Mouse (Mus musculus) kidney, embryonic 14.5 days (tissue): ENCODE measurements around the gene Erlin1. TPM values are rescaled to one million over a fixed set of nuclear protein-coding genes. Genes with fewer than 3 reads are reported as not detected.

Source experiments
- ATAC-seq: fragments of 200-750 bp; cut with Nextera tagmentation; 2 replicates; pipeline ENCODE4 v1.8.0; 2017; ENCODE audit warnings: moderate number of reproducible peaks, mild to moderate bottlenecking, moderate TSS enrichment, moderate library complexity; ENCODE audit not compliant: low FRiP score, low TSS enrichment
- H3K27ac ChIP-seq: fragments of 300-500 bp; sonication (generic); 2 replicates; pipeline ENCODE4 v1.5.1; 2014; ENCODE audit warnings: low read depth, mild to moderate bottlenecking, low read length, moderate library complexity, mixed read lengths
- H3K27me3 ChIP-seq: fragments of 300-500 bp; sonication (generic); 2 replicates; pipeline ENCODE4 v1.6.1; 2014; ENCODE audit warnings: mild to moderate bottlenecking, low read length; ENCODE audit not compliant: control insufficient read depth, insufficient read depth
- H3K36me3 ChIP-seq: fragments of 300-500 bp; sonication (generic); 2 replicates; pipeline ENCODE4 v1.6.1; 2014; ENCODE audit warnings: low read length, mixed read lengths; ENCODE audit not compliant: control insufficient read depth, insufficient read depth
- H3K4me1 ChIP-seq: fragments of 300-500 bp; sonication (generic); 2 replicates; pipeline ENCODE4 v1.6.1; 2014; ENCODE audit warnings: low read length, mixed read lengths; ENCODE audit not compliant: control insufficient read depth, insufficient read depth
- H3K4me2 ChIP-seq: fragments of 300-500 bp; sonication (generic); replicated peaks from 2 replicates; pipeline ENCODE4 v1.6.1; 2014; ENCODE audit warnings: low read depth, mild to moderate bottlenecking, low read length
- H3K4me3 ChIP-seq: fragments of 300-500 bp; sonication (generic); 2 replicates; pipeline ENCODE4 v1.5.1; 2014; ENCODE audit warnings: mild to moderate bottlenecking, low read length
- H3K9ac ChIP-seq: fragments of 300-500 bp; sonication (generic); 2 replicates; pipeline ENCODE4 v1.6.1; 2014; ENCODE audit warnings: low read depth, mild to moderate bottlenecking, low read length, moderate library complexity
- H3K9me3 ChIP-seq: fragments of 300-500 bp; sonication (generic); 2 replicates; pipeline ENCODE4 v1.6.1; 2016; ENCODE audit warnings: low read length; ENCODE audit not compliant: control insufficient read depth
- WGBS: fragments of 180-500 bp; shearing (Covaris S2); extraction: QIAGEN DNeasy Blood & Tissue Kit; methylation state at CpG from one replicate; pipeline ENCODE4 v1.1.7; 2014; 5-methylcytosine and 5-hydroxymethylcytosine counted together
- polyA plus RNA-seq: library from polyadenylated mRNA; unstranded; fragments of >200 nt; fragmentation: Nextera tagmentation; extraction: Ambion mirVana; gene quantifications from 2 replicates; pipeline ENCODE4 v1.2.1, GENCODE M21; 2014

The Erlin1 gene
- polyA plus RNA-seq, 1 experiment from 2014 or later: 39.0 TPM

DNA sequence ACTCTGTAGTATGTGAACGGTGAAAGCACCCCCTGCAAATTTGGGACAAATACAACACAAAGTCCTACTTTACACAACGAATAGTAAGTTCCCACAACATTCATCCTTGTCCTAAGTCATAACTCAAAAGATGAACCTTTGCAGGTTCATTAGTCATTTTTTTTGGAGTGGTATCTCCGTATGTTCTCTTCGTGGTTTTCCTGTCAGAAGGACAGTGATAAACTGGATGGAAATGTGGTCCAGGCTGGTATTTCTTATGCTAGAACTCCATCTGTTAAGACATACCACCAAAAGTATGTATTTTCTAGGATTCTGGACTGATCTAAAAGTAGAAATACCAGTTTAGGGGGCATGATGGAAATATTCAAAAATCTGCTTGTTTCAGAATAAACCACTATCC is 1.4 kb downstream of the Erlin1 start:
- peak overlapping the region; percentile 86 for H3K4me2 ChIP-seq
- H3K9ac ChIP-seq: peak overlapping the region; percentile 64; the same call in 1 of the 2 replicates
- no peaks in the 10 kb centered on the region for H3K9me3 ChIP-seq
- no peak for ATAC-seq
- H3K27me3 ChIP-seq: no peaks in the 10 kb centered on the region
- H3K4me3 ChIP-seq: peak overlapping the region; percentile 78
- no peak overlapping the region for H3K27ac ChIP-seq
- peaks cover 6% of the 10 kb centered on the region; the same call in 1 of the 2 replicates for H3K36me3 ChIP-seq
- WGBS: 74% methylated on average over 4 of the region's 4 CpGs
- H3K4me1 ChIP-seq: peaks cover 6% of the 10 kb centered on the region

DNA sequence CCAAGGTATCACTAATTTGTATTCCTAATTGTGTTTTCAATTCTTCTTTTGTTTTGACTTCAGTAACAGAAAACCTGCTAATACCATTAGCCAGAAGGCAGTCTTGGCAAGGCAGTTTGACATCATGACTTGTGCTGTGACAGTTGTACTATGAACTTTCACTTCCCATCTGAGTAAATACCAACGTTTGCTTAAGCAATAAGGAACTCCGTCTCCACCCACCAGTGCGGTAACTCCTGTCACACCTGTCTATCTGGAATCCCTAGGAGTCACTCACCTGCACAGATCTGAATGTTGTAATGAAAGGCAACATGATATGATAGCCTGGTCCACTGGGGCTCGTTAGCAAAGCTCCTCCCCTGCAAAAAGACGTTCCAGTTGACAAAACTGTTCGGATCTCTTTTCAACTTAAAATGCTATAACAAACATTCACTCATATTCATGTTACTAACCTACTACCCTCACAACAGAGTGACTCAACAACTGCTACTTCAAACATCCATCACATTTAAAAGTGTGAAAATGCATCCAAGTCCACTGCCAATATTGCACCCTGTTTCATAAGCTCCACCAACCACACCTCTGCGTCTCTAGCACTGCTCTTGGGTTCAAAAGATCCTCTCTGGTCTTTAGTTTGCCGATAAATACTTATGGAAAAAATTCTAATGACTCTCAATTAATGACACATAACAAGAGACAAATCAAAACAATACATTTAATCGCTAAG is 2.1 kb downstream of the Erlin1 start:
- 64% methylated on average over 9 of the region's 9 CpGs for WGBS

GRCm38 (mm10) chr19:44064734-44065133 is 4.9 kb downstream of the Erlin1 start:
- H3K4me1 ChIP-seq: peaks cover 6% of the 10 kb centered on the region; the same call in 1 of the 2 replicates
- WGBS: 95% methylated on average over 2 of the region's 2 CpGs
- H3K4me3 ChIP-seq: no peak overlapping the region
- no peak for ATAC-seq
- H3K9ac ChIP-seq: no peak overlapping the region
- H3K9me3 ChIP-seq: no peaks in the 10 kb centered on the region
- no peak overlapping the region for H3K27ac ChIP-seq
- H3K36me3 ChIP-seq: peaks cover 30% of the 10 kb centered on the region; the same call in 1 of the 2 replicates
- no peak overlapping the region for H3K4me2 ChIP-seq
- H3K27me3 ChIP-seq: no peaks in the 10 kb centered on the region

More for the DNA sequence above, 2.1 kb downstream of the Erlin1 start:
- ATAC-seq: no peak
- peaks cover 6% of the 10 kb centered on the region for H3K4me1 ChIP-seq
- H3K27me3 ChIP-seq: no peaks in the 10 kb centered on the region
- H3K27ac ChIP-seq: no peak overlapping the region
- no peak overlapping the region for H3K9ac ChIP-seq
- H3K4me2 ChIP-seq: peak overlapping the region; percentile 21; the same call in 1 of the 2 replicates
- H3K36me3 ChIP-seq: peaks cover 10% of the 10 kb centered on the region; the same call in 1 of the 2 replicates
- no peaks in the 10 kb centered on the region for H3K9me3 ChIP-seq
- H3K4me3 ChIP-seq: no peak overlapping the region

DNA sequence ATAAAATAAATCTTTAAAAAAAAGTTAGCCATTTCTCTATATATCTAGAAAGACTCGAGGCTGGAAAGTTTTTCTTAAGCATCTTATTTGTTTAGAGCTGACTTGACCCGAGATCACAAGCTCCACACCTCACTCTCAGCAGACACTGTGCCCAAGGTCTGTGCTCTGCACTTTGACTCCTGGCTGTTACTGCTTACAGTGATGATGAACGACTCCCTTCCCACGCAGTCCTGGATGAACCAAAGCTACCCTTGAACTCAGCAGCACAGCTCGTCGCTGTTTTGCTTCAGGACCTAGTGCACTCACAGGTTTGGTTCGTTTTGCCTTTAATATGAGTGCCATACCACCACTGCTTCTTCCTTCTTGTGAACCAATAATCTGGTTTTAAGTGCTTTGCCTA is 5.8 kb downstream of the Erlin1 start:
- H3K9me3 ChIP-seq: no peaks in the 10 kb centered on the region
- peaks cover 6% of the 10 kb centered on the region; the same call in 1 of the 2 replicates for H3K4me1 ChIP-seq
- H3K36me3 ChIP-seq: peaks cover 36% of the 10 kb centered on the region
- no peak overlapping the region for H3K27ac ChIP-seq
- 78% methylated on average over 7 of the region's 7 CpGs for WGBS
- no peak overlapping the region for H3K4me2 ChIP-seq
- no peak overlapping the region for H3K9ac ChIP-seq
- H3K4me3 ChIP-seq: no peak overlapping the region
- H3K27me3 ChIP-seq: no peaks in the 10 kb centered on the region
- ATAC-seq: no peak

- no peak overlapping the region for H3K9ac ChIP-seq
Measured at GRCm38 (mm10) chr19:44060226-44060625, 9.4 kb downstream of the Erlin1 start.

DNA sequence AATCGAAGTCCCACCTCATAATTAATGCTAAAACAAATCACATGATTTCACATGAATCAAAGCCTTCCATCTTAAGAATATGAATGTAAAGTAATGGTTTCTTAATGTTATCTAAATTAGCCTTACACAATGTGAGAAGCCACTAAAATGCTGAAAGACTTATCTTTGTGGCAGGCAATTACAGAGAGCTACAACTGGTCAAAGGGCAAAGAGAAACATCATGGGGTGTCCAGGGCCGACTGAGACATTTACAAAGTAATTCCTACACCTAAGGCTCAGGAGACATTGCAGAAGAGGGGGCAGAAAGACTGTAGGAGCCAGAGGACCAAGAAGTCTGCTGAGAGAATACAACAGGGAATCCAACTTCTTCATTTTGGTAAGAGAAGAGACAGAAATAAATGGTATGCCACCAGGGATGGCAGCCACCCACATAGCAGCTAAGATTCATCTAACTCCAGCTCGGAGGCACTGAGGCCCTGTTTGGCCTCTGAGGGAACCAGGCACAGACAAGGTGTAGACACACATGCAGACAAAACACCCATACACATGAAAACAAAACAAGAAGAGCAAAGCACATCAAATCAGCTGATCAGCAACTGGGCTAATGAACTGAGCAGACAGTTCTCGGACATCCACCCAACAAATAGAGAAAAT is 14.3 kb downstream of the Erlin1 start:
- Histone ChIP-seq H3K4me3 (no peak overlapping the region), H3K9me3 (no peaks in the 10 kb centered on the region), H3K9ac (no peak overlapping the region), H3K4me1 (no peaks in the 10 kb centered on the region), H3K27ac (no peak overlapping the region), H3K27me3 (no peaks in the 10 kb centered on the region), H3K4me2 (no peak overlapping the region), H3K36me3 (peaks cover 22% of the 10 kb centered on the region)
- WGBS: 80% methylated on average over 4 of the region's 4 CpGs
- no peak for ATAC-seq

More at GRCm38 (mm10) chr19:44060226-44060625, 9.4 kb downstream of the Erlin1 start:
- H3K36me3 ChIP-seq: peaks cover 50% of the 10 kb centered on the region
- WGBS: 92% methylated on average over 3 of the region's 3 CpGs
- no peaks in the 10 kb centered on the region for H3K27me3 ChIP-seq
- no peaks in the 10 kb centered on the region for H3K9me3 ChIP-seq
- H3K27ac ChIP-seq: no peak overlapping the region
- ATAC-seq: no peak
- H3K4me2 ChIP-seq: no peak overlapping the region
- no peak overlapping the region for H3K4me3 ChIP-seq
- H3K4me1 ChIP-seq: no peaks in the 10 kb centered on the region

- Histone ChIP-seq H3K9me3 (no peaks in the 10 kb centered on the region), H3K27me3 (no peaks in the 10 kb centered on the region), H3K4me2 (no peak overlapping the region), H3K27ac (no peak overlapping the region), H3K4me3 (no peak overlapping the region), H3K36me3 (peaks cover 28% of the 10 kb centered on the region), H3K4me1 (no peaks in the 10 kb centered on the region), H3K9ac (no peak overlapping the region)
- no peak for ATAC-seq
- 84% methylated on average over 4 of the region's 4 CpGs for WGBS
Measured at GRCm38 (mm10) chr19:44050388-44050787, 19.2 kb downstream of the Erlin1 start.

DNA sequence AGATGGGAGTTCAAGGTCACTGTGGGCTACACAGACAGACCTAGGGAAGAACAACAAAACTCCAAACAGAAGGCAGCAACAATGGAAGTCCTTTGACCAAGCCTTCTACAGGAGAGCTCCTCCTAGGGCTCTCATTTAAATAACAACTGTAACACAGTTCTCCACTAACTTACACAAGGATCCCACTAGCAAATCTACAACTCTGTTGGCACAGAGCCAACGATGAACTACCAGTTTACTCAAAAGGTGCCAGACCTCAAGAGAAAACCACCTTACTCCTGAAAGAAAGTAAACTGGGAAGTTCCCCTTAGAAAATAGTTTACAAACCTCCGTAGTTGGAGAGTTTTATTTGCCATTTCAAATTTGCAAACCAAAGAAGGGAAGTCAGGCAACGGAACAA is 20.3 kb downstream of the Erlin1 start:
- no peaks in the 10 kb centered on the region for H3K27me3 ChIP-seq
- H3K9me3 ChIP-seq: no peaks in the 10 kb centered on the region
- no peak overlapping the region for H3K4me3 ChIP-seq
- H3K27ac ChIP-seq: no peak overlapping the region
- no peaks in the 10 kb centered on the region for H3K4me1 ChIP-seq
- 55% methylated on average over 3 of the region's 3 CpGs for WGBS
- no peak for ATAC-seq
- peaks cover 35% of the 10 kb centered on the region for H3K36me3 ChIP-seq
- H3K4me2 ChIP-seq: no peak overlapping the region
- no peak overlapping the region for H3K9ac ChIP-seq

DNA sequence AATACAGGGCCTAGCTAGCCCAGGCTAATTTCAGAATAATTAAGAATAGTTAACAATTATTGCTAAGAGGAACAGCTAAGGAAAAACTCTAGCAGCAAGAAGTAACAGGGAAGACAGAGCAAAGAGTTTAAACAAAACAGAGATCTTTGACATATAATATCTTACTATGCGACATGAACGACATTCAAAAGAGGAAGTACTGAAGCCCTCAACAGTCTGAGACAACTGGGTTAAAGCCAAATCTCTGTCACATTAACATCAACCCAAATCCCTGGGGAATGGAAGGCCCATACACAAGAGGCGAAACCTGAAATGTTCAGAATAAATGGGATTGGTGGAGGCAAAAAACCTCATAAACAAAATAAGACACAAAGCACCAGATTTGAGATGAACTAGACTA is 23.7 kb downstream of the Erlin1 start:
- WGBS: 85% methylated on average over 3 of the region's 3 CpGs
- H3K4me3 ChIP-seq: no peak overlapping the region
- no peak overlapping the region for H3K27ac ChIP-seq
- H3K9me3 ChIP-seq: no peaks in the 10 kb centered on the region
- no peak overlapping the region for H3K4me2 ChIP-seq
- peaks cover 35% of the 10 kb centered on the region for H3K36me3 ChIP-seq
- no peak overlapping the region for H3K9ac ChIP-seq
- no peaks in the 10 kb centered on the region for H3K4me1 ChIP-seq
- H3K27me3 ChIP-seq: no peaks in the 10 kb centered on the region
- no peak for ATAC-seq
